Mouse (Mus musculus): ENCODE data around the gene Colgalt2.

DNA sequence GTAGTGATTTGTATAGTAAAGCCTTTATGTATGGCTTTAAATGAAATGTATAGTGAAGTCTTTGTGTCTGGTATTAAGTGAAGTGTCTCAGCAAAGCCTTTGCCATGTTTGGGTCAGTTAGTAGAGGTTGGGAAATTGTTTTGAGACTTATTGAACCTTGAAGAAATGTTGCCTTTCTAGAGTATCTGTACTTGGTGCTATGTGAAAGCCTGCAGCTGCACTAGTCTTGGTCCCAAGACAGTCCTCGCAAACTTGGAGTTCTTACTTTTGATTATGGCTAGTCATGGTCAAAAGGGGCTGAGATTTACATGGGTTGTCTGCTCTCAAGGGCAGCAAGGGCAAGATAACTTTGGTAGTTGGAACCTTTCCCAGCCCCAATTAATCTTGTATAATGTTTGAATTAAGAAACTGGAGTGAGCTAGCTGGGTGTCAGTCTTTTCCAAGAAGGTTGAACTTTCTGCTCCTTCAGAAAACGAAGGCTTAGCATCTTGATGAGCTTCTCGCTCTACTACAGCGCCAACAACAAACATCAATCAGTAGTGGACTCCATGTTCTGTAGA, 4.6 kb upstream of the Colgalt2 start:
- TF ChIP-seq CTCF (IDR thresholded peaks at IDR 0.05; ENCODE audit: extremely low read depth, insufficient read depth, low read length) (no peak), POLR2A (IDR thresholded peaks at IDR 0.05; ENCODE audit: extremely low read depth, insufficient read depth, low read length) (no peak)
